Mouse (Mus musculus) brain, embryonic 18.5 days (tissue): ENCODE data around the gene Ehmt2.
"Not testable (repeated sequence)": the region's sequence is repeated elsewhere in the genome, so short reads cannot be mapped to it uniquely, and the experiment has no call there.

Experiments
- DNase-seq: peaks from one replicate; pipeline ENCODE4 v3.0.0-alpha.2; 2012; ENCODE audit warnings: low read depth, low spot score

The Ehmt2 gene

GRCm38 (mm10) chr17:34953258-34953657, 55.0 kb downstream of the Ehmt2 start:
- DNase-seq: no peak

DNA sequence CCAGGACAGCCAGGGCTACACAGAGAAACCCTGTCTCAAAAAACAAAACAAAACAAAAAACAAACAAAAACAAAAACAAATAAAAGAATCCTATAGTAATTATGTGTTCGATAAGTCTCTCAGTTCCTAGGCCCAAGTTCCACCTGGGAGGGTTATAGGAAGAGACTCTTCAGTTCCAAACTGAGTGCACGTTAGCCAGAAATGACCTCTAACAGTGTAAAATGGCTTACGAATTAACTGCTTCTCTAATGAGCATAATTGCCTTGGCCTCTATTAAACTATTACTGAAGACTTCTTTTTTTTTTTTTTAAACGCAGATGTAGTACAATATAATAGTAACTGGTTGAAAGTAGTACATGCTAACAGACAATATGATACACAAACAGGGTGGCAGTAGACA, 55.6 kb downstream of the Ehmt2 start:
- DNase-seq: no peak

GRCm38 (mm10) chr17:34954831-34955230, 56.6 kb downstream of the Ehmt2 start:
- no peak for DNase-seq

DNA sequence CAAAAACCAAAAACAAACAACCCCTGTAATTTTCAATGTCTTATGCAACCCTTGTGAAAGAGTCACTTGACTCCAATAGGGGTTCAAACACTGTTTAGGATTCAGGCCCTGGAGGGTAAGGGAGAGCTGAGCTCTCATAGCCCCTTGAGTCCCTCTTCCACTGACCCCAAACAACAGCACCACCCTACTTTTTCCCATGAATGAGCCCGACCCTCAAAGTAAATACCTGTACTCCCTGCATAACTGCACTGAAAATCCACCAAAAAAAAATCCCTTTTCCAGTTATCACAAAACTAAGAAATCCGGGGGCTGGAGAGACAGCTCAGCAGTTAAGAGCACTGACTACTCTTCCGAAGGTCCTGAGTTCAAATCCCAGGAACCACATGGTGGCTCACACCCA, 57.6 kb downstream of the Ehmt2 start:
- no peak for DNase-seq

DNA sequence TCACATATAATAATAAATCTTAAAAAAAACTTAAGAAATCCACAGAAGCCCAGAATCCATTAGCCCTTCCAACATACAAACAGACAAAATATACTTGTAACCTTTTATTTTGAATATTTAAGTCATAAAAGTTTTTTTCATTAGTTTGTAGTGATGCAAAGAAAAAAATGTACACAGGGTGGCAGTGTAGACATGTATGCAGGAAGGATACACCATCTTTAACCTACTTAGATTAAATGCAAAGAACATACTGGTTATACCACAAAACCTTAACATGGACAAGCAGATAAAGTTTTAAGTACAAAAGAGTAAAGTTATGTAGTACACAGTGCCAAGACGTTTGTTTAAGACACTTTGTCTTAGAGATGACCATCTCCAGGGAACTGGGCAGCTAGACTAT, 58.1 kb downstream of the Ehmt2 start:
- no peak for DNase-seq

DNA sequence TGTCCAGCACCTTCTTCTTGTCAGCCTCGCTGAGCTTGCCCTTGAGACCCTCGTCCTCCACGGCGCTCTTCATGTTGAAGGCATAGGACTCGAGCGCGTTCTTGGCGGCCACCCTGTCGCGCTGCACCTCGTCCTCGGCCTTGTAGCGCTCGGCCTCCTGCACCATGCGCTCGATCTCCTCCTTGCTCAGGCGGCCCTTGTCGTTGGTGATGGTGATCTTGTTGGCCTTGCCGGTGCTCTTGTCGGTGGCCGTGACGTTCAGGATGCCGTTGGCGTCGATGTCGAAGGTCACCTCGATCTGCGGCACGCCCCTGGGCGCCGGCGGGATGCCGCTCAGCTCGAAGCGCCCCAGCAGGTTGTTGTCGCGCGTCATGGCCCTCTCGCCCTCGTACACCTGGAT, 59.0 kb downstream of the Ehmt2 start:
- DNase-seq: not testable (repeated sequence)

- DNase-seq: not testable (repeated sequence)
Observed at GRCm38 (mm10) chr17:34957966-34958365, 59.7 kb downstream of the Ehmt2 start.

DNA sequence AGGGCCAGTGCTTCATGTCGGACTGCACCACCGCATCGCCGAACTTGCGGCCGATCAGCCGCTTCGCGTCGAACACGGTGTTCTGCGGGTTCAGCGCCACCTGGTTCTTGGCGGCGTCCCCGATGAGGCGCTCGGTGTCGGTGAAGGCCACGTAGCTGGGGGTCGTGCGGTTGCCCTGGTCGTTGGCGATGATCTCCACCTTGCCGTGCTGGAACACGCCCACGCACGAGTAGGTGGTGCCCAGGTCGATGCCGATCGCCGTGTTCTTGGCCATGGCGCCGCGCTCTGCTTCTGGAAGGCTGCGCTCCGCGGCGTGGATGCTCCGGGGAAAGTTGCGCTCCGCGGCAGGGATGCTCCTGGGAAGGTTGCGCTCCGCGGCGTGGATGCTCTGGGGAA, 60.5 kb downstream of the Ehmt2 start:
- DNase-seq: not testable (repeated sequence)

- not testable (repeated sequence) for DNase-seq
Observed at GRCm38 (mm10) chr17:34959130-34959778, 61.0 kb downstream of the Ehmt2 start, which contains the start of gene Hspa1b. Gene Hspa1b, minus strand, starts transcription at chr17:34959238.

- no peak for DNase-seq
Observed at GRCm38 (mm10) chr17:34959881-34960515, 61.7 kb downstream of the Ehmt2 start.

- DNase-seq: no peak
Observed at GRCm38 (mm10) chr17:34960702-34961493, 62.6 kb downstream of the Ehmt2 start.

DNA sequence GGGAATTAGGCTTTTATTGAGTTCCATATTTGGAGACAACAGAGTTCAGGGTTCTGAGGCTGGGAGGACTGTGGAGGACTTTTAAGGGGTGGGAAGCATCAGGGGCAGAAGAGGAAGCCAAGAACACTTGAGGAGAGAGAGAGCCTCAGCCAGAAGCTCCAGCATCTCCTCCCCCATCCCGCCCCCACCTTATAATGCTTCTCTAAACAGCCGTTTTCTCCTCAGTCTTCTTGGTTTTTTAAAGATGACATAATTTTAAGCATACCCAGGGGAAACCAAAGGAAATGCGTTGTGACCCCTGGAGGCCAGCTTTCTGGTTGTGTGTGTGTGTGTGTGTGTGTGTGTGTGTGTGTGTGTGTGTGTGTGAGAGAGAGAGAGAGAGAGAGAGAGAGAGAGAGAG, 63.9 kb downstream of the Ehmt2 start:
- DNase-seq: no peak

- no peak for DNase-seq
Observed at GRCm38 (mm10) chr17:34962841-34963240, 64.6 kb downstream of the Ehmt2 start.
